Mouse (Mus musculus) heart, adult 2 months (tissue): ENCODE measurements around the gene Agpat4. TPM values are rescaled to one million over a fixed set of nuclear protein-coding genes. Genes with fewer than 3 reads are reported as not detected.

Experiments used
- DNase-seq, 2 experiments: peaks; one replicate each; pipeline ENCODE4 v3.0.0; 2021
- H3K27ac ChIP-seq: fragments of 200-600 bp; 2 replicates; pipeline ENCODE4 v1.8.1; 2022
- H3K27me3 ChIP-seq: fragments of 200-500 bp; 2 replicates; pipeline ENCODE4 v1.6.1; 2012; ENCODE audit warnings: mild to moderate bottlenecking, low read length, inconsistent platforms, mixed read lengths; ENCODE audit not compliant: control insufficient read depth, insufficient read depth
- H3K36me3 ChIP-seq: fragments of 200-500 bp; 2 replicates; pipeline ENCODE4 v1.6.1; 2012; ENCODE audit warnings: low read length, inconsistent platforms; ENCODE audit not compliant: control insufficient read depth, insufficient read depth
- H3K4me1 ChIP-seq: fragments of 200-500 bp; 2 replicates; pipeline ENCODE4 v1.6.1; 2011; ENCODE audit warnings: low read length; ENCODE audit not compliant: control insufficient read depth, insufficient read depth
- H3K4me3 ChIP-seq: fragments of 200-600 bp; 2 replicates; pipeline ENCODE4 v1.8.1; 2022
- H3K79me2 ChIP-seq: fragments of 200-500 bp; replicated peaks from 2 replicates; pipeline ENCODE4 v1.6.1; 2012; ENCODE audit warnings: mild to moderate bottlenecking, inconsistent platforms, low read length, moderate library complexity, mixed read lengths; ENCODE audit not compliant: control insufficient read depth, insufficient read depth
- H3K9ac ChIP-seq: fragments of 200-500 bp; 2 replicates; pipeline ENCODE4 v1.6.1; 2012; ENCODE audit warnings: low read depth, mild to moderate bottlenecking, control low read depth, inconsistent platforms, low read length, mixed read lengths
- CTCF ChIP-seq: fragments of 200-600 bp; IDR thresholded peaks from 2 replicates; pipeline ENCODE4 v1.8.1; 2022; ENCODE audit warnings: antibody characterized with exemption, mild to moderate bottlenecking, moderate library complexity
- EP300 ChIP-seq: fragments of 200-500 bp; IDR thresholded peaks from 2 replicates; pipeline ENCODE4 v1.6.1; 2011; ENCODE audit warnings: low read depth, low read length, control low read depth; ENCODE audit not compliant: insufficient read depth
- POLR2A ChIP-seq: fragments of 200-500 bp; IDR thresholded peaks from 2 replicates; pipeline ENCODE4 v1.6.1; 2011; ENCODE audit warnings: mild to moderate bottlenecking, low read depth, low read length, control low read depth; ENCODE audit not compliant: insufficient read depth
- WGBS: fragments of 180-500 bp; shearing (Covaris S2); methylation state at CpG from one replicate; pipeline ENCODE4 v1.1.7; 2018; 5-methylcytosine and 5-hydroxymethylcytosine counted together
- intact Hi-C: fragments of 180-260 bp; cut with DNase I; formaldehyde crosslinking; loops from one replicate; pipeline ENCODE4 v1.15.1; 2025
- polyA plus RNA-seq: library from polyadenylated mRNA; depleted of rRNA; stranded (reverse); fragments of >200 nt; gene quantifications from 2 replicates; pipeline ENCODE4 v1.2.3, GENCODE M21; 2012
- total RNA-seq, 2 experiments: library from RNA; stranded (reverse); gene quantifications; 2 replicates each; pipeline ENCODE4 v1.2.3; 2021

Gene Agpat4
- total and polyA plus RNA-seq, 3 experiments = 4.4 to 5.3 (median 4.8) TPM

- WGBS = 22% methylated on average over 7 of the region's 7 CpGs
- TF ChIP-seq CTCF (peak; percentile 11; the same call in 1 of the 2 replicates), EP300 (0 out of 2 replicates have a peak, but pooled peaks have one; percentile 56), POLR2A (no peak)
- H3K4me1 ChIP-seq = peaks cover 17% of the 10 kb centered on the region
- no peak overlapping the region for H3K9ac ChIP-seq
- no peak overlapping the region for H3K4me3 ChIP-seq
- no peaks in the 10 kb centered on the region for H3K79me2 ChIP-seq
- H3K27me3 ChIP-seq = no peaks in the 10 kb centered on the region
- peak; percentile 52 to 67 for DNase-seq
- no peak overlapping the region; the same call in 1 of the 2 replicates for H3K27ac ChIP-seq
- H3K36me3 ChIP-seq = no peaks in the 10 kb centered on the region
- intact Hi-C loops = loop anchor here (5.0 kb wide), 1 partner anchor 54 kb away; the partner anchor contains the start of gene Agpat4
These were observed 52.4 kb downstream of the Agpat4 start for GRCm38 (mm10) chr17:12170791-12171497.

GRCm38 (mm10) chr17:12171666-12172065 is 53.2 kb downstream of the Agpat4 start:
- WGBS = 58% methylated on average over 2 of the region's 2 CpGs
- Histone ChIP-seq H3K4me1 (peaks cover 17% of the 10 kb centered on the region), H3K36me3 (no peaks in the 10 kb centered on the region), H3K79me2 (no peaks in the 10 kb centered on the region), H3K27me3 (no peaks in the 10 kb centered on the region), H3K9ac (no peak overlapping the region), H3K27ac (no peak overlapping the region), H3K4me3 (no peak overlapping the region)
- TF ChIP-seq EP300 (no peak), CTCF (no peak), POLR2A (no peak)
- DNase-seq = no peak
- intact Hi-C loops = loop anchor here (5.0 kb wide), 1 partner anchor 54 kb away; the partner anchor contains the start of gene Agpat4

GRCm38 (mm10) chr17:12174221-12174620 is 55.7 kb downstream of the Agpat4 start:
- TF ChIP-seq EP300 (no peak), POLR2A (no peak)
- intact Hi-C loops = loop anchor here (5.0 kb wide), 1 partner anchor 57 kb away; the partner anchor contains the start of gene Agpat4
- peaks cover 11% of the 10 kb centered on the region for H3K4me1 ChIP-seq
- H3K36me3 ChIP-seq = no peaks in the 10 kb centered on the region
- 89% methylated on average over 5 of the region's 5 CpGs for WGBS
- no peak overlapping the region for H3K4me3 ChIP-seq
- no peaks in the 10 kb centered on the region for H3K27me3 ChIP-seq
- H3K9ac ChIP-seq = no peak overlapping the region
- no peak for DNase-seq
- no peaks in the 10 kb centered on the region for H3K79me2 ChIP-seq
- H3K27ac ChIP-seq = no peak overlapping the region

GRCm38 (mm10) chr17:12174896-12175295 is 56.4 kb downstream of the Agpat4 start:
- Histone ChIP-seq H3K4me3 (no peak overlapping the region), H3K36me3 (no peaks in the 10 kb centered on the region), H3K9ac (no peak overlapping the region), H3K4me1 (peaks cover 9% of the 10 kb centered on the region), H3K27me3 (no peaks in the 10 kb centered on the region), H3K27ac (no peak overlapping the region), H3K79me2 (no peaks in the 10 kb centered on the region)
- no peak for DNase-seq
- TF ChIP-seq EP300 (no peak), POLR2A (no peak), CTCF (no peak)
- 79% methylated on average over 7 of the region's 7 CpGs for WGBS
- intact Hi-C loops = loop anchor here (5.0 kb wide), 1 partner anchor 58 kb away; the partner anchor contains the start of gene Agpat4

- intact Hi-C loops = no loop called here
- 94% methylated on average over 4 of the region's 4 CpGs for WGBS
- no peak for DNase-seq
These were observed 57.1 kb downstream of the Agpat4 start for GRCm38 (mm10) chr17:12175626-12176025.

GRCm38 (mm10) chr17:12179339-12179738 is 60.8 kb downstream of the Agpat4 start:
- H3K4me1 ChIP-seq = peaks cover 2% of the 10 kb centered on the region
- intact Hi-C loops = no loop called here
- no peaks in the 10 kb centered on the region for H3K36me3 ChIP-seq
- H3K27ac ChIP-seq = no peak overlapping the region
- H3K79me2 ChIP-seq = no peaks in the 10 kb centered on the region
- WGBS = 47% methylated on average over 7 of the region's 7 CpGs
- no peak overlapping the region for H3K9ac ChIP-seq
- DNase-seq = no peak
- no peaks in the 10 kb centered on the region for H3K27me3 ChIP-seq
- TF ChIP-seq EP300 (no peak), POLR2A (no peak), CTCF (no peak)
- no peak overlapping the region for H3K4me3 ChIP-seq

More at GRCm38 (mm10) chr17:12175626-12176025, 57.1 kb downstream of the Agpat4 start:
- Histone ChIP-seq H3K79me2 (no peaks in the 10 kb centered on the region), H3K4me1 (peaks cover 8% of the 10 kb centered on the region), H3K9ac (no peak overlapping the region), H3K4me3 (no peak overlapping the region), H3K27me3 (no peaks in the 10 kb centered on the region), H3K36me3 (no peaks in the 10 kb centered on the region), H3K27ac (no peak overlapping the region)
- TF ChIP-seq EP300 = no peak
- TF ChIP-seq CTCF = no peak
- TF ChIP-seq POLR2A = no peak
